Mouse (Mus musculus): ENCODE results near the gene H2afy2. TPM values are rescaled to one million over a fixed set of nuclear protein-coding genes. Genes with fewer than 3 reads are reported as not detected.

The H2afy2 gene
- polyA plus RNA-seq, 1 experiment from 2014 or later = 168 TPM

GRCm38 (mm10) chr10:61747302-61747701 is 36.6 kb downstream of the H2afy2 start:
- no peaks in the 10 kb centered on the region for H3K27me3 ChIP-seq
- no peak overlapping the region for H3K4me2 ChIP-seq (replicated peaks)
- peaks cover 99% of the 10 kb centered on the region for H3K36me3 ChIP-seq
- H3K4me3 ChIP-seq (replicated peaks) = no peak overlapping the region
- H3K9me3 ChIP-seq (replicated peaks) = no peaks in the 10 kb centered on the region
- ATAC-seq (ENCODE audit: insufficient number of reproducible peaks, low FRiP score, low TSS enrichment, low read depth) = no peak
- no peaks in the 10 kb centered on the region for H3K4me1 ChIP-seq
- no peak overlapping the region for H3K9ac ChIP-seq
- 89% methylated on average over 13 of the region's 13 CpGs for WGBS
- H3K27ac ChIP-seq (replicated peaks) = no peak overlapping the region

- H3K36me3 ChIP-seq = peaks cover 98% of the 10 kb centered on the region
- no peaks in the 10 kb centered on the region for H3K27me3 ChIP-seq
- H3K4me2 ChIP-seq (replicated peaks) = no peak overlapping the region
- no peak overlapping the region for H3K27ac ChIP-seq (replicated peaks)
- no peaks in the 10 kb centered on the region for H3K4me1 ChIP-seq
- 91% methylated on average over 4 of the region's 4 CpGs for WGBS
- H3K9me3 ChIP-seq (replicated peaks) = no peaks in the 10 kb centered on the region
- no peak for ATAC-seq (ENCODE audit: insufficient number of reproducible peaks, low FRiP score, low TSS enrichment, low read depth)
- no peak overlapping the region for H3K4me3 ChIP-seq (replicated peaks)
- H3K9ac ChIP-seq = no peak overlapping the region
Measured at GRCm38 (mm10) chr10:61745133-61745532, 38.8 kb downstream of the H2afy2 start.

GRCm38 (mm10) chr10:61742336-61742735 is 41.6 kb downstream of the H2afy2 start:
- no peak for ATAC-seq (ENCODE audit: insufficient number of reproducible peaks, low FRiP score, low TSS enrichment, low read depth)
- Histone ChIP-seq H3K27me3 (no peaks in the 10 kb centered on the region), H3K4me3 (replicated peaks) (no peak overlapping the region), H3K9ac (no peak overlapping the region), H3K36me3 (peaks cover 97% of the 10 kb centered on the region), H3K27ac (replicated peaks) (no peak overlapping the region), H3K4me1 (no peaks in the 10 kb centered on the region), H3K4me2 (replicated peaks) (no peak overlapping the region), H3K9me3 (replicated peaks) (no peaks in the 10 kb centered on the region)
- WGBS = 90% methylated on average over 8 of the region's 8 CpGs

GRCm38 (mm10) chr10:61741873-61742272 is 42.1 kb downstream of the H2afy2 start:
- Histone ChIP-seq H3K4me3 (replicated peaks) (no peak overlapping the region), H3K9me3 (replicated peaks) (no peaks in the 10 kb centered on the region), H3K4me2 (replicated peaks) (no peak overlapping the region), H3K36me3 (peaks cover 92% of the 10 kb centered on the region), H3K4me1 (no peaks in the 10 kb centered on the region), H3K27me3 (no peaks in the 10 kb centered on the region), H3K27ac (replicated peaks) (no peak overlapping the region), H3K9ac (no peak overlapping the region)
- ATAC-seq (ENCODE audit: insufficient number of reproducible peaks, low FRiP score, low TSS enrichment, low read depth) = no peak
- 82% methylated on average over 4 of the region's 4 CpGs for WGBS

- Histone ChIP-seq H3K36me3 (peaks cover 87% of the 10 kb centered on the region), H3K4me2 (replicated peaks) (no peak overlapping the region), H3K9ac (no peak overlapping the region), H3K27ac (replicated peaks) (no peak overlapping the region), H3K4me1 (no peaks in the 10 kb centered on the region), H3K4me3 (replicated peaks) (no peak overlapping the region), H3K27me3 (no peaks in the 10 kb centered on the region), H3K9me3 (replicated peaks) (no peaks in the 10 kb centered on the region)
- WGBS = 92% methylated on average over 1 of the region's 1 CpGs
- no peak for ATAC-seq (ENCODE audit: insufficient number of reproducible peaks, low FRiP score, low TSS enrichment, low read depth)
Measured at GRCm38 (mm10) chr10:61741306-61741705, 42.6 kb downstream of the H2afy2 start.

GRCm38 (mm10) chr10:61738126-61738525 is 45.8 kb downstream of the H2afy2 start:
- Histone ChIP-seq H3K36me3 (peaks cover 55% of the 10 kb centered on the region), H3K9me3 (replicated peaks) (no peaks in the 10 kb centered on the region), H3K27me3 (no peaks in the 10 kb centered on the region), H3K9ac (no peak overlapping the region), H3K4me1 (no peaks in the 10 kb centered on the region), H3K4me2 (replicated peaks) (no peak overlapping the region), H3K4me3 (replicated peaks) (no peak overlapping the region), H3K27ac (replicated peaks) (no peak overlapping the region)
- 95% methylated on average over 4 of the region's 4 CpGs for WGBS
- ATAC-seq (ENCODE audit: insufficient number of reproducible peaks, low FRiP score, low TSS enrichment, low read depth) = no peak

GRCm38 (mm10) chr10:61737537-61737936 is 46.4 kb downstream of the H2afy2 start:
- H3K4me1 ChIP-seq = no peaks in the 10 kb centered on the region
- no peak overlapping the region for H3K9ac ChIP-seq
- no peak overlapping the region for H3K4me2 ChIP-seq (replicated peaks)
- H3K36me3 ChIP-seq = peaks cover 49% of the 10 kb centered on the region
- H3K27me3 ChIP-seq = no peaks in the 10 kb centered on the region
- H3K27ac ChIP-seq (replicated peaks) = no peak overlapping the region; the same call in 1 of the 2 replicates
- no peak for ATAC-seq (ENCODE audit: insufficient number of reproducible peaks, low FRiP score, low TSS enrichment, low read depth)
- H3K4me3 ChIP-seq (replicated peaks) = no peak overlapping the region
- 74% methylated on average over 1 of the region's 1 CpGs for WGBS
- H3K9me3 ChIP-seq (replicated peaks) = no peaks in the 10 kb centered on the region

GRCm38 (mm10) chr10:61736671-61737078 is 47.3 kb downstream of the H2afy2 start:
- ATAC-seq (ENCODE audit: insufficient number of reproducible peaks, low FRiP score, low TSS enrichment, low read depth) = no peak
- peaks cover 40% of the 10 kb centered on the region for H3K36me3 ChIP-seq

GRCm38 (mm10) chr10:61734377-61734776 is 49.6 kb downstream of the H2afy2 start:
- H3K27ac ChIP-seq (replicated peaks) = no peak overlapping the region
- 51% methylated on average over 3 of the region's 3 CpGs for WGBS
- H3K9me3 ChIP-seq (replicated peaks) = no peaks in the 10 kb centered on the region
- H3K4me3 ChIP-seq (replicated peaks) = no peak overlapping the region
- H3K4me2 ChIP-seq (replicated peaks) = no peak overlapping the region
- no peak for ATAC-seq (ENCODE audit: insufficient number of reproducible peaks, low FRiP score, low TSS enrichment, low read depth)
- no peak overlapping the region for H3K9ac ChIP-seq
- H3K27me3 ChIP-seq = no peaks in the 10 kb centered on the region
- no peaks in the 10 kb centered on the region for H3K4me1 ChIP-seq
- peaks cover 20% of the 10 kb centered on the region for H3K36me3 ChIP-seq

More at GRCm38 (mm10) chr10:61736671-61737078, 47.3 kb downstream of the H2afy2 start:
- Histone ChIP-seq H3K27ac (replicated peaks) (no peak overlapping the region), H3K9me3 (replicated peaks) (no peaks in the 10 kb centered on the region), H3K9ac (no peak overlapping the region), H3K4me3 (replicated peaks) (no peak overlapping the region), H3K4me2 (replicated peaks) (no peak overlapping the region), H3K4me1 (no peaks in the 10 kb centered on the region), H3K27me3 (no peaks in the 10 kb centered on the region)
- 52% methylated on average over 10 of the region's 10 CpGs for WGBS

GRCm38 (mm10) chr10:61730171-61730570 is 53.8 kb downstream of the H2afy2 start:
- H3K9me3 ChIP-seq (replicated peaks) = no peaks in the 10 kb centered on the region
- H3K36me3 ChIP-seq = no peaks in the 10 kb centered on the region
- H3K27me3 ChIP-seq = no peaks in the 10 kb centered on the region
- no peak overlapping the region for H3K9ac ChIP-seq
- no peak overlapping the region for H3K4me3 ChIP-seq (replicated peaks)
- H3K27ac ChIP-seq (replicated peaks) = no peak overlapping the region
- no peaks in the 10 kb centered on the region for H3K4me1 ChIP-seq
- no peak overlapping the region for H3K4me2 ChIP-seq (replicated peaks)
- 94% methylated on average over 6 of the region's 6 CpGs for WGBS
- no peak for ATAC-seq (ENCODE audit: insufficient number of reproducible peaks, low FRiP score, low TSS enrichment, low read depth)

GRCm38 (mm10) chr10:61729181-61729580 is 54.8 kb downstream of the H2afy2 start:
- Histone ChIP-seq H3K9me3 (replicated peaks) (no peaks in the 10 kb centered on the region), H3K9ac (no peak overlapping the region), H3K27me3 (no peaks in the 10 kb centered on the region), H3K4me1 (no peaks in the 10 kb centered on the region), H3K4me2 (replicated peaks) (no peak overlapping the region), H3K27ac (replicated peaks) (no peak overlapping the region), H3K4me3 (replicated peaks) (no peak overlapping the region), H3K36me3 (no peaks in the 10 kb centered on the region)
- ATAC-seq (ENCODE audit: insufficient number of reproducible peaks, low FRiP score, low TSS enrichment, low read depth) = no peak
- 64% methylated on average over 11 of the region's 11 CpGs for WGBS

GRCm38 (mm10) chr10:61723271-61723670 is 60.7 kb downstream of the H2afy2 start:
- Histone ChIP-seq H3K4me2 (replicated peaks) (no peak overlapping the region), H3K4me1 (no peaks in the 10 kb centered on the region), H3K27ac (replicated peaks) (no peak overlapping the region), H3K9me3 (replicated peaks) (no peaks in the 10 kb centered on the region), H3K9ac (no peak overlapping the region), H3K4me3 (replicated peaks) (no peak overlapping the region), H3K27me3 (no peaks in the 10 kb centered on the region), H3K36me3 (no peaks in the 10 kb centered on the region)
- no peak for ATAC-seq (ENCODE audit: insufficient number of reproducible peaks, low FRiP score, low TSS enrichment, low read depth)
- WGBS = 59% methylated on average over 6 of the region's 6 CpGs
